Mouse (Mus musculus) testis, adult 2 months (tissue): Measurements from ENCODE around the gene Tbcel. TPM values are rescaled to one million over a fixed set of nuclear protein-coding genes. Genes with fewer than 3 reads are reported as not detected.

ENCODE experiments used
- H3K27ac ChIP-seq: fragments of 200-500 bp; 2 replicates; pipeline ENCODE4 v1.5.1; 2012; ENCODE audit warnings: low read depth, low read length; ENCODE audit not compliant: control insufficient read depth, insufficient read depth
- H3K27me3 ChIP-seq: fragments of 200-500 bp; 2 replicates; pipeline ENCODE4 v1.6.1; 2012; ENCODE audit warnings: mild to moderate bottlenecking, low read length, moderate library complexity; ENCODE audit not compliant: control insufficient read depth, insufficient read depth
- H3K36me3 ChIP-seq: fragments of 200-500 bp; 2 replicates; pipeline ENCODE4 v1.6.1; 2012; ENCODE audit warnings: mild to moderate bottlenecking, low read length; ENCODE audit not compliant: control insufficient read depth, insufficient read depth
- H3K4me1 ChIP-seq: fragments of 200-500 bp; 2 replicates; pipeline ENCODE4 v1.6.1; 2012; ENCODE audit warnings: low read length; ENCODE audit not compliant: control insufficient read depth, insufficient read depth
- H3K4me3 ChIP-seq: fragments of 200-500 bp; 2 replicates; pipeline ENCODE4 v1.5.1; 2012; ENCODE audit warnings: low read depth, mild to moderate bottlenecking, low read length, moderate library complexity, mixed read lengths; ENCODE audit not compliant: control insufficient read depth
- CTCF ChIP-seq: fragments of 200-500 bp; IDR thresholded peaks from 2 replicates; pipeline ENCODE4 v1.5.1; 2012; ENCODE audit warnings: low read depth, mild to moderate bottlenecking, inconsistent platforms, low read length, moderate library complexity; ENCODE audit not compliant: control insufficient read depth, insufficient read depth, insufficient replicate concordance
- POLR2A ChIP-seq: fragments of 200-500 bp; IDR thresholded peaks from 2 replicates; pipeline ENCODE4 v1.6.1; 2012; ENCODE audit warnings: low read depth, mild to moderate bottlenecking, inconsistent platforms, low read length, moderate library complexity; ENCODE audit not compliant: control insufficient read depth
- polyA plus RNA-seq: library from polyadenylated mRNA; depleted of rRNA; stranded (reverse); fragments of >200 nt; gene quantifications from 2 replicates; pipeline ENCODE4 v1.2.3, GENCODE M21; 2012; rRNA removed

The Tbcel gene
- polyA plus RNA-seq, 1 experiment: 34.0 TPM

DNA sequence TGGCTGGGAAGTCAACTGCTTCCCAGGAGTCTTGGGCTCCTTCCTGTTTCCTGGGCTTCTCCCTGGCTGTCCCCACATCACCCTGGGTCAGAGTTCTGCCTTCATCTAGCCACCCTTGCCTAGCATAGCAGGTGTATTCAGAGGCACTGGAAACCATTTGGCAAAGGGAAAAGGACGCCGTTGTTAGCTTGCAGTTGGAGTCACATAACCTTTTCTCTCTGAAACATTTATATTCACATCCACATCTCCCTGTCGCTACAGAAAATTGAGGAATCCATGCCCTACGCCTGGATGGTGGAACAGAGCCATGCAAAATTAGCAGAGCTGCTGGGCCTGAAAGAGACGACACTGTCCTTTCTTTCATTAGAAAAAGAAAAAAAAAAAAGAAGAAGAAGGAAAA is 125.5 kb downstream of the Tbcel start:
- no peak overlapping the region for H3K4me3 ChIP-seq

DNA sequence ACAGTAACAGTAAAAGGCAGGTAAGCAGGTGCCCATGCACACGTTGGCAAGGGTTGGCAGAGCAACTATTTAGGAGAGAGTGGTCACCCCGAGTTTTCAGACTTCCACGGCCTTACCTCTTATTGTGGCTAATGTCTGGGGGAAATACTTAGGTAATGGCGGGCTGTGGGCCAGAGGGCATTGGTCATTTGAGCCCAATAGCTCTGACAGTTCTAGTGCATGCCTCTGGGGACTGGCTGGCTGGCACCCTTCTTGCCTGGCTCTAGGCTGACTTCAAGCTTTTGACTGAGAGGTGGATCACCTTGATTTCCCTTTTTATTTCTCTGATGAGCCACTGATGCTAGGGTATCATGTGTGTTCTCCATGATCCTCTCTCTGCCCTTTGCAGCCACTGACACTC is 129.5 kb downstream of the Tbcel start:
- TF ChIP-seq POLR2A: no peak
- TF ChIP-seq CTCF: no peak
- Histone ChIP-seq H3K27me3 (no peaks in the 10 kb centered on the region), H3K27ac (no peak overlapping the region), H3K36me3 (no peaks in the 10 kb centered on the region), H3K4me3 (no peak overlapping the region), H3K4me1 (no peaks in the 10 kb centered on the region)

More for the DNA sequence above, 125.5 kb downstream of the Tbcel start:
- H3K4me1 ChIP-seq: no peaks in the 10 kb centered on the region
- TF ChIP-seq CTCF: no peak
- no peak for TF ChIP-seq POLR2A
- no peaks in the 10 kb centered on the region for H3K27me3 ChIP-seq
- no peaks in the 10 kb centered on the region for H3K36me3 ChIP-seq
- no peak overlapping the region for H3K27ac ChIP-seq

GRCm38 (mm10) chr9:42377656-42378055 is 130.0 kb downstream of the Tbcel start:
- Histone ChIP-seq H3K4me1 (no peaks in the 10 kb centered on the region), H3K36me3 (no peaks in the 10 kb centered on the region), H3K27ac (no peak overlapping the region), H3K4me3 (no peak overlapping the region), H3K27me3 (no peaks in the 10 kb centered on the region)
- TF ChIP-seq POLR2A (no peak), CTCF (no peak)

DNA sequence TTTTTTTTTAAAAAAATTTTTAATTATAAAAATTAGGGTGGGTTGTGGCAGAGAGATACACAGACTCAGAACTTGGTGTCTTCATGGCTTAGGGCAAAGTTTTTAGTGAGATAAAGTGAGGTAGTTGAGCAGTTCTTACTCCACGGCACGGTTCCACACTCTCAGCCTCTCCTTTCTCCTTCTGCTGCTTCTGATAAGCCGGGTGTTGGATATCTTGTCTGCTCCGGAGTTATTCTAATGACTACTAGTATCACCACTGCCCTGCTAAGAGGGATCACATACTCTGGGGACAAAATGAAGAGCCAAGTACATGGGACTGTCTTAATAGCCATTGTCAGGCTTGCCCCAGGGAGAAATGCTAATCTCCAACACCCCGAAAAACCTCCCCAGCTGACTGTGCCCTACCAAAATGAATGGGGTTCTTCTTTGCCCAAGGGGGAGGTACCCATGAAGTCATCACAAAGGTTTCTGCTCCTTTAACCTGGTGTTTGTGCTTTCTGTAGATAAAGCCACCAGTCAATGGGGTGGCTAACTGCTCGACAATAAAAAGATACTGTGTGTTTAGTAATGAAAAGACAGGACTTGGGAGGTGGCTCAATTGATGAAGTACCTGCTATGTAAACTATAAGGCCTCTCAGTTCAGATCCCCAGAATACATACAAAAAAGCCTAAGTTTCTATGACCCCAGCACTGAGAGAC is 135.8 kb downstream of the Tbcel start:
- Histone ChIP-seq H3K36me3 (no peaks in the 10 kb centered on the region), H3K27me3 (no peaks in the 10 kb centered on the region)
- TF ChIP-seq CTCF: no peak
- no peak for TF ChIP-seq POLR2A

More for the DNA sequence above, 135.8 kb downstream of the Tbcel start:
- Histone ChIP-seq H3K4me1 (no peaks in the 10 kb centered on the region), H3K27ac (no peak overlapping the region), H3K4me3 (no peak overlapping the region)

Other genes with a start within 250 kb of the Tbcel start
- gene Sc5d, start 243.6 kb downstream of the Tbcel start, polyA plus RNA-seq: 20.3 and 23.3 TPM in 2 replicates
- 0.24 and 0.42 TPM in 2 replicates for gene Tecta, start 107.9 kb downstream of the Tbcel start, polyA plus RNA-seq